Comparison of ENCODE assay signal across 8 mouse cellular contexts in the genomic region with DNA sequence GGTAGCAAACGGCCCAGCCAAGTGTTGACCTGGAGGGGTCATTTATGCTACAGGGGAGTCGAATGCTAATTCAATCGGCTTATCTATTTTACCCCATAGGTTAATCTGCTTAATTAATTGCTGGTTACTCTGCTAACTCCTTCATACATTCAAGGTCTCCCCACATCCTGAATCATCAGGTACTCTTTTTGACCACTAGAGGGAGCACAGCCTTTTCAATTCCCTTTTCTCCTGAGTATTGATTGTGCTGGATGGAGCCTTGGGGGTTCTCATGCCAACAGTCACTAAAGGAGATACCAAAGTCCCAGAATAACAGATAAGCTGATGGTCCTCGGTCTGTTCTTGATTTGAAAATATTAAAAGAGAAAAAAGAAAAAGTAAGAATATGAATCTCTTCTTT.
DNase-seq lines count a peak whose midpoint lies in the region; ATAC-seq and TF ChIP-seq lines count a peak whose summit lies in the region.

No protein-coding gene starts in this region.

- no peak for ATAC-seq in forebrain, embryonic 15.5 days (replicated peaks)
- no peak for ATAC-seq in limb, embryonic 14.5 days (ENCODE audit: low FRiP score, low read depth)
- no peak for ATAC-seq in heart, postnatal 0 days (ENCODE audit: insufficient read depth, low read depth)

- WGBS in forebrain, embryonic 10.5 days: 37% methylated on average over 4 of the region's 4 CpGs
- WGBS in forebrain, embryonic 15.5 days: 31% methylated on average over 4 of the region's 4 CpGs
- 31% methylated on average over 4 of the region's 4 CpGs for WGBS in limb, embryonic 14.5 days
- WGBS in limb, embryonic 10.5 days: 42% methylated on average over 4 of the region's 4 CpGs
- whole genome bisulfite sequencing in heart, postnatal 0 days: 16% methylated on average over 4 of the region's 4 CpGs

- H3K36me3 ChIP-seq in forebrain, embryonic 10.5 days (replicated peaks): no peaks in the 10 kb centered on the region
- no peaks in the 10 kb centered on the region for H3K36me3 ChIP-seq in forebrain, embryonic 15.5 days
- H3K36me3 ChIP-seq in limb, embryonic 14.5 days (ENCODE audit: control insufficient read depth, insufficient read depth, low read length): no peaks in the 10 kb centered on the region
- no peaks in the 10 kb centered on the region for H3K36me3 ChIP-seq in limb, embryonic 10.5 days
- H3K36me3 ChIP-seq in heart, postnatal 0 days (replicated peaks; ENCODE audit: control insufficient read depth, insufficient read depth, low read length): no peaks in the 10 kb centered on the region

- TF ChIP-seq POLR2A in limb, embryonic 14.5 days (IDR thresholded peaks at IDR 0.05; ENCODE audit: borderline replicate concordance, extremely low read depth, insufficient read depth, insufficient read length): no peak

- no peak overlapping the region for H3K9ac ChIP-seq in forebrain, embryonic 15.5 days (replicated peaks)
- H3K9ac ChIP-seq in limb, embryonic 14.5 days (ENCODE audit: low read depth, low read length, severe bottlenecking): no peak overlapping the region
- no peak overlapping the region for H3K9ac ChIP-seq in heart, postnatal 0 days (replicated peaks; ENCODE audit: low read depth, low read length)

- TF ChIP-seq CTCF in heart, postnatal 0 days (IDR thresholded peaks at IDR 0.05; ENCODE audit: low read depth): peak; percentile 86

- no peak overlapping the region for H3K27ac ChIP-seq in forebrain, embryonic 10.5 days
- H3K27ac ChIP-seq in forebrain, embryonic 15.5 days (replicated peaks): no peak overlapping the region
- H3K27ac ChIP-seq in limb, embryonic 14.5 days (replicated peaks; ENCODE audit: low read depth, low read length): no peak overlapping the region
- no peak overlapping the region for H3K27ac ChIP-seq in limb, embryonic 10.5 days
- no peak overlapping the region for H3K27ac ChIP-seq in heart, postnatal 0 days (ENCODE audit: low read depth)

- DNase-seq in forebrain, embryonic 10.5 days (ENCODE audit: extremely low spot score, low spot score): peak; percentile 15
- DNase-seq in limb, embryonic 14.5 days (ENCODE audit: low spot score): peak; percentile 49
- no peak for DNase-seq in limb, embryonic 10.5 days (ENCODE audit: low spot score)
- DNase-seq in NIH3T3 (ENCODE audit: low read depth): peak; percentile 67
- peak; percentile 50 for DNase-seq in heart, postnatal 0 days (ENCODE audit: low spot score)
- DNase-seq in skeletal muscle tissue, adult 2 months (ENCODE audit: low read depth, low spot score): peak; percentile 17
- DNase-seq in T-cell, adult 2 months (ENCODE audit: low spot score): no peak

- no peaks in the 10 kb centered on the region for H3K27me3 ChIP-seq in forebrain, embryonic 10.5 days (ENCODE audit: poor library complexity, severe bottlenecking)
- H3K27me3 ChIP-seq in forebrain, embryonic 15.5 days: no peaks in the 10 kb centered on the region
- no peaks in the 10 kb centered on the region for H3K27me3 ChIP-seq in limb, embryonic 14.5 days (ENCODE audit: control insufficient read depth, insufficient read depth, low read length)
- H3K27me3 ChIP-seq in limb, embryonic 10.5 days (ENCODE audit: low read depth, poor library complexity, severe bottlenecking): peaks cover 6% of the 10 kb centered on the region; the same call in 1 of the 2 replicates
- H3K27me3 ChIP-seq in heart, postnatal 0 days (ENCODE audit: control insufficient read depth, insufficient read depth, low read length): no peaks in the 10 kb centered on the region

- H3K4me3 ChIP-seq in forebrain, embryonic 10.5 days: no peak overlapping the region
- no peak overlapping the region for H3K4me3 ChIP-seq in forebrain, embryonic 15.5 days
- H3K4me3 ChIP-seq in limb, embryonic 14.5 days (replicated peaks; ENCODE audit: low read length): no peak overlapping the region
- no peak overlapping the region for H3K4me3 ChIP-seq in limb, embryonic 10.5 days
- no peak overlapping the region for H3K4me3 ChIP-seq in heart, postnatal 0 days (ENCODE audit: low read depth, low read length)

- H3K4me2 ChIP-seq in forebrain, embryonic 15.5 days (replicated peaks): no peak overlapping the region
- no peak overlapping the region for H3K4me2 ChIP-seq in limb, embryonic 14.5 days (replicated peaks; ENCODE audit: low read depth, low read length, severe bottlenecking)
- H3K4me2 ChIP-seq in heart, postnatal 0 days (ENCODE audit: low read depth, low read length): no peak overlapping the region

- no peak for TF ChIP-seq EP300 in heart, postnatal 0 days (IDR thresholded peaks at IDR 0.05; ENCODE audit: low read depth)

- H3K4me1 ChIP-seq in forebrain, embryonic 10.5 days: peaks cover 6% of the 10 kb centered on the region; the same call in 1 of the 2 replicates
- no peaks in the 10 kb centered on the region; the same call in 1 of the 2 replicates for H3K4me1 ChIP-seq in forebrain, embryonic 15.5 days
- H3K4me1 ChIP-seq in limb, embryonic 14.5 days (ENCODE audit: control insufficient read depth, insufficient read depth, low read length): no peaks in the 10 kb centered on the region
- no peaks in the 10 kb centered on the region for H3K4me1 ChIP-seq in limb, embryonic 10.5 days
- peaks cover 1% of the 10 kb centered on the region for H3K4me1 ChIP-seq in heart, postnatal 0 days (ENCODE audit: control insufficient read depth, insufficient read depth)

- no peaks in the 10 kb centered on the region for H3K9me3 ChIP-seq in forebrain, embryonic 10.5 days
- no peaks in the 10 kb centered on the region for H3K9me3 ChIP-seq in forebrain, embryonic 15.5 days
- H3K9me3 ChIP-seq in limb, embryonic 14.5 days (ENCODE audit: control insufficient read depth, low read length): no peaks in the 10 kb centered on the region
- H3K9me3 ChIP-seq in limb, embryonic 10.5 days (replicated peaks): no peaks in the 10 kb centered on the region
- no peaks in the 10 kb centered on the region for H3K9me3 ChIP-seq in heart, postnatal 0 days (replicated peaks; ENCODE audit: control insufficient read depth, low read length)

Comparison
In these comparisons a context has a peak if more than half of its experiments do, and no peak if none do; other contexts are left out.
1. DNase-seq: peak in forebrain, embryonic 10.5 days (single experiment), limb, embryonic 14.5 days (single experiment), NIH3T3 (single experiment), heart, postnatal 0 days (single experiment) and skeletal muscle tissue, adult 2 months (single experiment); none in limb, embryonic 10.5 days (single experiment) and T-cell, adult 2 months (single experiment).